ENCODE assay signal across 21 mouse cellular contexts in genomic region chr1:140940348-140940747, GRCm38 (mm10).
DNase-seq lines count a peak whose midpoint lies in the region; ATAC-seq and TF ChIP-seq lines count a peak whose summit lies in the region.
"Had no signal": no experiment of that assay in that cellular context is flagged by ENCODE, and none has a peak within 500 bp of the region (broad histone marks: within the 10 kb centered on the region; RNA-seq: fewer than 3 reads in every experiment).

No protein-coding gene starts in this region.

- H3K4me3 ChIP-seq in hindbrain, postnatal 0 days (ENCODE audit: low read length): no peak overlapping the region
- H3K4me3 ChIP-seq in hindbrain, embryonic 11.5 days (ENCODE audit: low read depth, low read length): no peak overlapping the region
- no peak overlapping the region for H3K4me3 ChIP-seq in midbrain, postnatal 0 days (ENCODE audit: low read depth, low read length)
- no peak overlapping the region for H3K4me3 ChIP-seq in midbrain, embryonic 10.5 days
- no peak overlapping the region for H3K4me3 ChIP-seq in liver, embryonic 12.5 days
- H3K4me3 ChIP-seq: forebrain, embryonic 10.5 days; gastrocnemius, adult 2 months; heart, embryonic 10.5 days; limb, embryonic 13.5 days; liver, embryonic 13.5 days; lung, embryonic 15.5 days had no signal

- DNase-seq in hindbrain, postnatal 0 days (ENCODE audit: low spot score): peak; percentile 48
- DNase-seq in hindbrain, embryonic 11.5 days (ENCODE audit: low spot score): no peak
- peak; percentile 35 for DNase-seq in midbrain, postnatal 0 days (ENCODE audit: low spot score)
- no peak for DNase-seq in midbrain, embryonic 10.5 days (ENCODE audit: low spot score)
- DNase-seq in MEL-GATA-1-ER (ENCODE audit: extremely low read depth, low read depth): peak; percentile 6
- no peak for DNase-seq in adrenal gland, adult 18-20 months (ENCODE audit: low spot score in 2 of 2)
- DNase-seq: adrenal gland, adult 2 months; cerebellum, adult 18-20 months; cerebellum, postnatal 14 days; gastrocnemius, adult 2 months; heart, postnatal 4 days; kidney, postnatal 36 days; liver, embryonic 13.5 days; lung, postnatal 36 days had no signal

- H3K4me1 ChIP-seq in hindbrain, postnatal 0 days (ENCODE audit: insufficient read depth, low read length): no peaks in the 10 kb centered on the region
- H3K4me1 ChIP-seq in hindbrain, embryonic 11.5 days (replicated peaks; ENCODE audit: control insufficient read depth, insufficient read depth, low read length): no peaks in the 10 kb centered on the region
- no peaks in the 10 kb centered on the region for H3K4me1 ChIP-seq in midbrain, postnatal 0 days (ENCODE audit: insufficient read depth, low read length)
- H3K4me1 ChIP-seq in midbrain, embryonic 10.5 days: no peaks in the 10 kb centered on the region
- no peaks in the 10 kb centered on the region for H3K4me1 ChIP-seq in liver, embryonic 12.5 days
- H3K4me1 ChIP-seq: forebrain, embryonic 10.5 days; heart, embryonic 10.5 days; limb, embryonic 13.5 days; liver, embryonic 13.5 days; lung, embryonic 15.5 days had no signal

- TF ChIP-seq CTCF in hindbrain, postnatal 0 days (IDR thresholded peaks at IDR 0.05; ENCODE audit: low read depth): peak; percentile 30; the same call in 1 of the 2 replicates
- peak; percentile 43 for TF ChIP-seq CTCF in midbrain, postnatal 0 days (IDR thresholded peaks at IDR 0.05)

- no peaks in the 10 kb centered on the region for H3K9me3 ChIP-seq in hindbrain, postnatal 0 days (ENCODE audit: low read length)
- H3K9me3 ChIP-seq in hindbrain, embryonic 11.5 days (ENCODE audit: control insufficient read depth, low read length): no peaks in the 10 kb centered on the region
- H3K9me3 ChIP-seq in midbrain, postnatal 0 days (ENCODE audit: low read length): no peaks in the 10 kb centered on the region
- H3K9me3 ChIP-seq in midbrain, embryonic 10.5 days (replicated peaks): no peaks in the 10 kb centered on the region
- H3K9me3 ChIP-seq in liver, embryonic 12.5 days (replicated peaks): no peaks in the 10 kb centered on the region
- H3K9me3 ChIP-seq: forebrain, embryonic 10.5 days; heart, embryonic 10.5 days; limb, embryonic 13.5 days; liver, embryonic 13.5 days; lung, embryonic 15.5 days had no signal

- ATAC-seq in hindbrain, postnatal 0 days: no peak
- no peak for ATAC-seq in hindbrain, embryonic 11.5 days (ENCODE audit: low FRiP score)
- ATAC-seq in midbrain, postnatal 0 days (ENCODE audit: low FRiP score): no peak
- no peak for ATAC-seq in liver, embryonic 12.5 days
- ATAC-seq: intestine, postnatal 0 days; Patski had no signal

- H3K4me2 ChIP-seq in hindbrain, postnatal 0 days (ENCODE audit: low read depth, low read length): no peak overlapping the region
- H3K4me2 ChIP-seq in hindbrain, embryonic 11.5 days (replicated peaks; ENCODE audit: low read depth, low read length): no peak overlapping the region
- no peak overlapping the region for H3K4me2 ChIP-seq in midbrain, postnatal 0 days (ENCODE audit: low read depth, low read length, poor library complexity, severe bottlenecking)
- H3K4me2 ChIP-seq in liver, embryonic 12.5 days: no peak overlapping the region
- H3K4me2 ChIP-seq: limb, embryonic 13.5 days; liver, embryonic 13.5 days; lung, embryonic 15.5 days had no signal

- H3K9ac ChIP-seq in hindbrain, postnatal 0 days (replicated peaks; ENCODE audit: low read length): no peak overlapping the region
- no peak overlapping the region for H3K9ac ChIP-seq in hindbrain, embryonic 11.5 days (ENCODE audit: low read depth, low read length)
- no peak overlapping the region for H3K9ac ChIP-seq in midbrain, postnatal 0 days (replicated peaks; ENCODE audit: low read length, poor library complexity, severe bottlenecking)
- no peak overlapping the region for H3K9ac ChIP-seq in liver, embryonic 12.5 days
- H3K9ac ChIP-seq: limb, embryonic 13.5 days; liver, embryonic 13.5 days; lung, embryonic 15.5 days had no signal

- no peaks in the 10 kb centered on the region for H3K27me3 ChIP-seq in hindbrain, postnatal 0 days (ENCODE audit: insufficient read depth, low read length)
- H3K27me3 ChIP-seq in hindbrain, embryonic 11.5 days (ENCODE audit: control insufficient read depth, insufficient read depth, low read length): no peaks in the 10 kb centered on the region
- no peaks in the 10 kb centered on the region for H3K27me3 ChIP-seq in midbrain, postnatal 0 days (ENCODE audit: insufficient read depth, low read length)
- no peaks in the 10 kb centered on the region for H3K27me3 ChIP-seq in midbrain, embryonic 10.5 days (ENCODE audit: low read depth, poor library complexity, severe bottlenecking)
- no peaks in the 10 kb centered on the region for H3K27me3 ChIP-seq in liver, embryonic 12.5 days (replicated peaks)
- H3K27me3 ChIP-seq: limb, embryonic 13.5 days; liver, embryonic 13.5 days; lung, embryonic 15.5 days; Patski had no signal

- no peak overlapping the region for H3K27ac ChIP-seq in hindbrain, postnatal 0 days
- H3K27ac ChIP-seq in hindbrain, embryonic 11.5 days (ENCODE audit: low read depth, low read length): no peak overlapping the region
- H3K27ac ChIP-seq in midbrain, postnatal 0 days (ENCODE audit: low read depth, low read length): no peak overlapping the region
- H3K27ac ChIP-seq in midbrain, embryonic 10.5 days (replicated peaks): no peak overlapping the region
- no peak overlapping the region for H3K27ac ChIP-seq in liver, embryonic 12.5 days
- H3K27ac ChIP-seq: forebrain, embryonic 10.5 days; gastrocnemius, adult 2 months; heart, embryonic 10.5 days; limb, embryonic 13.5 days; liver, embryonic 13.5 days; lung, embryonic 15.5 days had no signal

- no peaks in the 10 kb centered on the region for H3K36me3 ChIP-seq in hindbrain, postnatal 0 days (ENCODE audit: insufficient read depth, low read length)
- H3K36me3 ChIP-seq in hindbrain, embryonic 11.5 days (ENCODE audit: control insufficient read depth, insufficient read depth, low read length): no peaks in the 10 kb centered on the region
- no peaks in the 10 kb centered on the region for H3K36me3 ChIP-seq in midbrain, postnatal 0 days (ENCODE audit: insufficient read depth, low read length)
- H3K36me3 ChIP-seq in midbrain, embryonic 10.5 days: no peaks in the 10 kb centered on the region
- no peaks in the 10 kb centered on the region for H3K36me3 ChIP-seq in liver, embryonic 12.5 days
- H3K36me3 ChIP-seq: forebrain, embryonic 10.5 days; heart, embryonic 10.5 days; limb, embryonic 13.5 days; liver, embryonic 13.5 days; lung, embryonic 15.5 days had no signal

- WGBS in hindbrain, postnatal 0 days: 36% methylated on average over 4 of the region's 4 CpGs
- WGBS in hindbrain, embryonic 11.5 days: 74% methylated on average over 4 of the region's 4 CpGs
- WGBS in midbrain, postnatal 0 days: 33% methylated on average over 4 of the region's 4 CpGs
- WGBS in midbrain, embryonic 10.5 days: 83% methylated on average over 4 of the region's 4 CpGs
- 65% methylated on average over 4 of the region's 4 CpGs for WGBS in liver, embryonic 12.5 days (ENCODE audit: insufficient replicate concordance)

Comparison
In these comparisons a context has a peak if more than half of its experiments do, and no peak if none do; other contexts are left out.
1. DNase-seq: peak in hindbrain, postnatal 0 days (single experiment), midbrain, postnatal 0 days (single experiment) and MEL-GATA-1-ER (single experiment); none in hindbrain, embryonic 11.5 days (single experiment), midbrain, embryonic 10.5 days (single experiment) and adrenal gland, adult 18-20 months (0 of 2).